Mouse (Mus musculus) urinary bladder, adult 2 months (tissue): Measurements from ENCODE around the gene Olfr844. TPM values are rescaled to one million over a fixed set of nuclear protein-coding genes. Genes with fewer than 3 reads are reported as not detected.

Experiments
- DNase-seq: peaks from one replicate; pipeline ENCODE4 v3.0.0; 2022; ENCODE audit warnings: low spot score
- polyA plus RNA-seq: library from polyadenylated mRNA; depleted of rRNA; stranded (reverse); fragments of >200 nt; gene quantifications from 2 replicates; pipeline ENCODE4 v1.2.3, GENCODE M21; 2012; rRNA removed

The Olfr844 gene
- not detected in 2 replicates for polyA plus RNA-seq

DNA sequence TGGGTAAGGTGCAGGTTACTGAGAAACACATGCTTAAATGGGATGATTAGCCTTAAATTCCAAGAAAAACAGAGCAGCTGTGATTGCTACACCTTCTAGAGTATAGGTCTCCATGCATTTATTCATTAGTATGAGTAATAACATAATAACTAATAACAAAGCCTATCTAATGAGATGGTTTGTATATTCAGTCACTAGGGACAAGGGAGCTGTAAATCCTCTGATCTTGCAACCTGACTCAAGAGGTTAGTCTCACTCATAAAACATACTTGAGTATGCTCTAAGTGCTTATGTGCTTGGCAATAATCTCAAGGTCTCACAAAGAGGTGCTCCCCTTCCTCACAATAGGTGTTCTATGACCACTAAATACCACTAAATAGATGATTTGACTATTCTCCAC lies at the start of gene Olfr844:
Gene Olfr844 (plus strand): TSS at position 301 of the 400 bp plus-strand sequence.
- no peak for DNase-seq

DNA sequence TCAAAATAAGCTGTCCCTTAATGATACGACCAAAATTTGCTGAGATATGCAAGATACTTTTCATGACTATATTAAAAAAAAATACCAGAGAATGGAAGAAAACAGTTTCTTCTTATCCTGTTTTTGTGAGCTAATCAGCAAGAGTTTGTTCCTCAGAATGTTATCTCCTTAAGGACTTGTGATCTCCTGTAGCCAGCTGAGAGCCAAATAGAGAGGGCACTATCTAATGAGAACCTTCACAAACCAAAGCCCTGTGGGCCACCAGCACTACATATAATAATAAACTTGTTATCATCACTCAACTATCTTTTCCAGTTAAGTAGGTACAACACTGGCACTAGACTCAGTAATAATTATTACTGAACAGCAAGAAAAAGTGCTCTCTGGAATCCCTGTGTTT lies 20.0 kb downstream of the Olfr844 start, which contains the start of gene Olfr845:
Gene Olfr845 (plus strand): TSS at position 301 of the 400 bp plus-strand sequence.
- no peak for DNase-seq

DNA sequence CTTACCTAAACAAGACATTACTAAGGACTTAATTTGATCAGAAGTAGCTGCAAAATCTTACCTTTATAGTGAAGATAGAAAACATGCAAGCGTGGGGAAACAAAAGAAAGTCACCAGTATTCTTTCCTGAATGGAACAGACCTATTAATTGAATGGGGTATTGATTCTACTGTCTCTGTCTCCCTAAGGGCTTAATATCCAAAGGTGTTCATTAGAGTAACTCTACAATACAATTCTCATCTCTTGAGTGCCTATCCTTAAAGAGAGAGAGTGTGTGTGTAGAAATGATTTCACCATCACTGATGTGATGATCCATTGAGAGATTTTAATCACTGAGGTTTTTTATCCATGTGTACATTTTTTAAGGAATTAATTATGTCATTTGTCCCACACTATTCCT lies 47.8 kb downstream of the Olfr844 start, which contains the start of gene Olfr846:
Gene Olfr846 (minus strand): TSS at position 101 of the 400 bp plus-strand sequence.
- no peak for DNase-seq

Other genes with a start within 250 kb of the Olfr844 start
- gene Olfr836, start 196.0 kb upstream of the Olfr844 start, polyA plus RNA-seq, result not detected in 2 replicates
- not detected in 2 replicates for gene Olfr837, start 180.0 kb upstream of the Olfr844 start, polyA plus RNA-seq
- not detected in 2 replicates for gene Olfr839-ps1, start 139.0 kb upstream of the Olfr844 start, polyA plus RNA-seq
- gene Olfr843, start 64.4 kb upstream of the Olfr844 start, polyA plus RNA-seq, result not detected in 2 replicates
- not detected in 2 replicates for gene Olfr845, start 20.1 kb downstream of the Olfr844 start, polyA plus RNA-seq
- not detected in 2 replicates for gene Olfr846, start 47.7 kb downstream of the Olfr844 start, polyA plus RNA-seq
- not detected in 2 replicates for gene Olfr847, start 62.3 kb downstream of the Olfr844 start, polyA plus RNA-seq
- gene Olfr849, start 123.9 kb downstream of the Olfr844 start, polyA plus RNA-seq, result not detected in 2 replicates
- not detected in 2 replicates for gene Olfr850, start 161.9 kb downstream of the Olfr844 start, polyA plus RNA-seq
- not detected in 2 replicates for gene Olfr851, start 176.9 kb downstream of the Olfr844 start, polyA plus RNA-seq
- gene Olfr853, start 224.7 kb downstream of the Olfr844 start, polyA plus RNA-seq, result not detected in 2 replicates